Mouse (Mus musculus) testis, postnatal 14 days (tissue): ENCODE data around the gene Gm17727.
"Not testable (repeated sequence)": the region's sequence is repeated elsewhere in the genome, so short reads cannot be mapped to it uniquely, and the experiment has no call there.

Source experiments
- DNase-seq: peaks from one replicate; pipeline ENCODE4 v3.0.0; 2021; ENCODE audit warnings: low spot score

The Gm17727 gene

DNA sequence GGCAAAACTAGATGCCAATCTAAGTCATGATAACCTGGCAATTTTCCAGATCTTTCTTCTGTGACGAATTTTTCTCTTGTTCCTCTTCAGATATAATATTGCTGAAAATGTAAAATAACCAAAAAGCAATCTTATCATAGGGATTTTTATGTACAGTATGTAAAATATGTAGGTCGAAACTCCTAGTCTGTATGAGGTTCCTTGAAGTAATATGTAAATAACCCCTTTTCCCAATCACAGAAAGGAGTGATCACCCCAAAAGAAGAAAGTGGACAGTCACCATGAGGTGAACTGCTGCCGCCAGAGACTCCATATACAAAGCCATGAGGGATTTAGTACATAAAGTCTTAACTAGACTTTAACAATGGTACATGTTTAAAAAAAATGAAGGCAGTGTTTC is at the start of gene Gm17727:
Gm17727 (minus strand) TSS at position 101 of the 400 bp plus-strand sequence.
- no peak for DNase-seq

DNA sequence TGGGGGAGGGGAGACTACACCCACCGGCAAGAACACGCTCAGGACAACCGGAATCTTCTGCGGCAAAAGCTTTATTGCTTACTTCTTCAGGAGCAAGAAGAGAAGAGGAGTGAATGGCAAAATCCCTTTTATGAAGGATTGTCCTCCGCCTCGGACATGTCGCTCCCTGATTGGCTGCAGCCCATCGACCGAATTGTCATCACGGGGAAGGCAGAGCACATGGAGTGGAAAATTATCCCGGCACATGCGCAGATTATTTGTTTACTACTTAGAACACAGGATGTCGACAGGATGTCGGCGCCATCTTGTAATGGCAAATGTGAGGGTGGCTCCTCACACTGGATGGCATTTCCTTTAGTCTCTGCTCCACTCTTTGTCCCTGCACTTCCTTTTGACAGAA is 40.0 kb upstream of the Gm17727 start:
- DNase-seq = not testable (repeated sequence)

DNA sequence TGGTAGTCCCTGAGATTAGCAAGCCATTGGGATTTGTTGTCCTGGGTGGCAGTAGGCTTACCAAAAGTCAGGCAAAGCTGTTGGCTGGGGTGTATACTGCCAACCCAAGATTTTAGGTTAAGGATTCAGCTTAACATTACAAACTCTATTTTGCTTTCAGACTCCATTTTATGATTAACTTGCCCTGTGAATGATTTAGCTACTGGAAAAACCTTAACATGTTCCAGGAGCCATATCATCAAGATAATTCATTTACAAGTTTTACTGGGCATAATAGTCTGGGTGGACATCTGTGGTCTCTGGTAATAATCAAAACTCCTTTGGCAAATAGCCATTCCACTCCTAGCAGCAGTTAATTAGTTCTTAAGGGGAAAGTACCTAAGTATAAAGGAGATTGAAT is 20.2 kb upstream of the Gm17727 start:
- no peak for DNase-seq

DNA sequence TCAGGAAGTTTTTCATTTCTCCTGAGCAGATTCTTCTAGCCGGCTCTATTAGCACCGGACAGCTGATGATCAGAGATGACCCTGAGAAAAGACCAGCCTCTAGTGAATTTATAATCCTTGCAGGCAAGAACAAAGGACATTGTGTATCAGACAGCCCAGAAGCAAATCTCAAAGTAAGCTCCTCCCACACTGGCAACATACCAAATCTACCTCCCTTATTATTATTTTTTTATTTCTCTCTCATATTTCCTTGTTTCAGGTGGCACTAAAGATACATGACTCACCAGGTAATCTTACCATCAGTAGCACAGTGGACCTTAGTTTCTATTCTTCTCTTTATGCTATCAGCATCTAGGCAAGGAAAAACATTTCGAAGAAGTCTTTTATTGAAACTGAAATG is 12.1 kb upstream of the Gm17727 start, which contains the start of the genes Gm27235 and D730048I06Rik:
Gm27235 (minus strand) TSS at position 101 of the 400 bp plus-strand sequence.
D730048I06Rik (minus strand) TSS at position 112 of the 400 bp plus-strand sequence.
- DNase-seq = no peak

DNA sequence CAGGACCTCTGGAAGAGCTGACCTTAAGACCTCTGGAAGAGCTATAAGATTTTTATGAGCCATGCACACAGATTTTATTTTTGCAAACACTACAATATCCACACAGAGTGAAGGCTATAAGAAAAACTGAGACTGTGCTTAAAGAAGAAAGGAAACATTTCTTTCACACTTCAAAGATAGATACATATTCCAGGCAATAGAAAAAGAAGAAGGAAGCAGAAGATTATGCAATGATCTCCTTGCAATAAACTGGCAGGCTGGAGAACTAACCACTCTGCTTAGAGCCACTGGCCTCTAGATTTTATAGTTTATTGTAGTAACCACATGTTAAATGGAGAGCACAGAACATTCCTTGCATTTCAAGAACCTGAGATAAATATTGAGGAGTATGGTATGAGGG is 21.1 kb downstream of the Gm17727 start:
- no peak for DNase-seq

DNA sequence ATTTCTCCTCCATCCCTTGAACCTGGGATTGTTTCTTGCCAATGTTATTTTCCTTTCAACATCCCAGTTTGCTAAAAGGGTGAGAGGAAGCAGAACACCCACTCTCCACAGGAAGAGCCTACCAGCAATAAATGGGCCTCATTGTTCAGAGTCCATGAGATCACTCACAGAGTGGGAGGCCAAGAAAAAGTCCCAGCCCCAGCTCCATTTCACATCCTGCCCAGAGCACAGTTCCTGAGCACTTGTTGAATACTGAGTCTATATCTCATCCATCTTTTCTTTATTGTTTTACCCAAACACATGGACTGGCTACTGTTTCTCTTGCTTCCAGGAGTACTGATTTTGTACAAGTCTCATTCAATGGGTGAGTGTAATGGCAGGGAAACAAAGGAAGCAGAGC is 37.2 kb downstream of the Gm17727 start, which contains the start of gene Gm17677:
Gm17677 (plus strand) TSS at position 301 of the 400 bp plus-strand sequence.
- no peak for DNase-seq
